Comparison of ENCODE assay signal across 21 mouse cellular contexts in the genomic region with DNA sequence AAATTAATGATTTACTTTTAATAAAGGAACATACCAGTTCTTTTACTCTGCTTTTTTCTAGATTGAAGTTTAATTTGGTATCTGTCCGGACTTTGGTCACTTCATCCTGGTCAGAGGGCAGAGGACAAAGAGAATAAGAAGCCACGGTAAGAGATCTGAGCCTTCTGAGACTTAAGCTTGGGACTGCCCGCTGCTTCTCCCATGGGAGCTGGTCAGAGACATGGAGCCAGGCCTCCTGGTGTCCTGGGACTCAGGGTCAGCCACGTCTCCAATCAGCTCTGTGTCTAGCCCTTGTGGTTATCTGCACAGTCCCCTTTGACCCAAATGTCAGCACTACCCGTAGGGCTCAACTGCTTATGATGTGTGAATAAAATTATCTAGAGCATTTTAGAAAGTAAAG. TPM values are rescaled to one million over a fixed set of nuclear protein-coding genes. Genes with fewer than 3 reads are reported as not detected.
DNase-seq lines count a peak whose midpoint lies in the region; ATAC-seq and TF ChIP-seq lines count a peak whose summit lies in the region.
"Had no signal": no experiment of that assay in that cellular context is flagged by ENCODE, and none has a peak within 500 bp of the region (broad histone marks: within the 10 kb centered on the region; RNA-seq: fewer than 3 reads in every experiment).

No protein-coding gene starts in this region.

- peak; percentile 55 for DNase-seq in adrenal gland, postnatal 14 days
- no peak for DNase-seq in adrenal gland, adult 18-20 months (ENCODE audit: low spot score in 2 of 2)
- DNase-seq in CH12.LX (ENCODE audit: extremely low read depth): peak; percentile 20
- peak; percentile 92 for DNase-seq in kidney, adult 2 months
- DNase-seq in kidney, postnatal 10 days: peak; percentile 47
- DNase-seq in lung, postnatal 4 days: no peak
- DNase-seq in lung, postnatal 14 days: no peak
- DNase-seq: cerebellum, adult 9-11 months; heart, postnatal 10 days; right cerebral cortex, postnatal 14 days; thymus, postnatal 25 days had no signal

- no peak overlapping the region for H3K9ac ChIP-seq in CH12.LX (ENCODE audit: insufficient read depth, low read depth)
- H3K9ac ChIP-seq in forebrain, embryonic 12.5 days: no peak overlapping the region
- H3K9ac ChIP-seq: embryonic facial prominence, embryonic 15.5 days; forebrain, embryonic 15.5 days; limb, embryonic 13.5 days; liver, embryonic 14.5 days; lung, embryonic 15.5 days; midbrain, embryonic 13.5 days; stomach, embryonic 15.5 days had no signal

- peaks cover 17 to 57% of the 10 kb centered on the region in 2 experiments for H3K36me3 ChIP-seq in CH12.LX (replicated peaks in 1 of 2; ENCODE audit: control insufficient read depth in 1 of 2, insufficient read depth in 1 of 2, low read length in 1 of 2)
- H3K36me3 ChIP-seq in kidney, adult 2 months (ENCODE audit: control insufficient read depth, insufficient read depth, low read length): peaks cover 10% of the 10 kb centered on the region
- H3K36me3 ChIP-seq in forebrain, embryonic 12.5 days (replicated peaks): peaks cover 51% of the 10 kb centered on the region

- H3K4me3 ChIP-seq in CH12.LX (replicated peaks in 1 of 3; ENCODE audit: low read depth in 2 of 3, low read length in 2 of 3, poor library complexity in 1 of 3): no peak overlapping the region
- no peak overlapping the region for H3K4me3 ChIP-seq in kidney, adult 2 months (ENCODE audit: insufficient read depth, low read depth, low read length)
- no peak overlapping the region for H3K4me3 ChIP-seq in forebrain, embryonic 12.5 days (replicated peaks)
- H3K4me3 ChIP-seq: embryonic facial prominence, embryonic 15.5 days; forebrain, embryonic 15.5 days; hindbrain, embryonic 10.5 days; limb, embryonic 13.5 days; lung, embryonic 15.5 days; midbrain, embryonic 13.5 days; stomach, embryonic 15.5 days had no signal

- H3K27ac ChIP-seq in CH12.LX (ENCODE audit: insufficient read depth, low read depth): peak overlapping the region; percentile 41
- H3K27ac ChIP-seq in kidney, adult 2 months (ENCODE audit: insufficient read depth, low read depth, low read length): peak overlapping the region; percentile 98
- no peak overlapping the region for H3K27ac ChIP-seq in forebrain, embryonic 12.5 days
- H3K27ac ChIP-seq: embryonic facial prominence, embryonic 15.5 days; forebrain, embryonic 15.5 days; hindbrain, embryonic 10.5 days; limb, embryonic 13.5 days; liver, embryonic 14.5 days; lung, embryonic 15.5 days; midbrain, embryonic 13.5 days; stomach, embryonic 15.5 days had no signal

- no peaks in the 10 kb centered on the region for H3K27me3 ChIP-seq in CH12.LX (replicated peaks)
- no peaks in the 10 kb centered on the region for H3K27me3 ChIP-seq in kidney, adult 2 months (replicated peaks; ENCODE audit: control insufficient read depth, insufficient read depth, low read length)
- H3K27me3 ChIP-seq in forebrain, embryonic 12.5 days: no peaks in the 10 kb centered on the region
- H3K27me3 ChIP-seq: embryonic facial prominence, embryonic 15.5 days; forebrain, embryonic 15.5 days; limb, embryonic 13.5 days; lung, embryonic 15.5 days; midbrain, embryonic 13.5 days; stomach, embryonic 15.5 days had no signal

- H3K9me3 ChIP-seq in CH12.LX (replicated peaks; ENCODE audit: low read length): no peaks in the 10 kb centered on the region
- no peaks in the 10 kb centered on the region for H3K9me3 ChIP-seq in forebrain, embryonic 12.5 days
- H3K9me3 ChIP-seq: embryonic facial prominence, embryonic 15.5 days; forebrain, embryonic 15.5 days; hindbrain, embryonic 10.5 days; limb, embryonic 13.5 days; lung, embryonic 15.5 days; midbrain, embryonic 13.5 days; stomach, embryonic 15.5 days had no signal

- peaks cover 5 to 25% of the 10 kb centered on the region in 2 experiments; a peak in 3 of 4 replicates for H3K4me1 ChIP-seq in CH12.LX (ENCODE audit: control insufficient read depth in 1 of 2, insufficient read depth in 2 of 2)
- peaks cover 25% of the 10 kb centered on the region for H3K4me1 ChIP-seq in kidney, adult 2 months (ENCODE audit: control insufficient read depth, insufficient read depth, low read length)
- no peaks in the 10 kb centered on the region for H3K4me1 ChIP-seq in forebrain, embryonic 12.5 days
- H3K4me1 ChIP-seq: embryonic facial prominence, embryonic 15.5 days; forebrain, embryonic 15.5 days; hindbrain, embryonic 10.5 days; limb, embryonic 13.5 days; lung, embryonic 15.5 days; midbrain, embryonic 13.5 days; stomach, embryonic 15.5 days had no signal

- no peak for TF ChIP-seq RAD21 in CH12.LX (IDR thresholded peaks at IDR 0.05; ENCODE audit: low read depth, low read length)

- TF ChIP-seq POLR2A in CH12.LX (IDR thresholded peaks at IDR 0.05; ENCODE audit: low read depth, low read length): no peak
- TF ChIP-seq POLR2A in kidney, adult 2 months (IDR thresholded peaks at IDR 0.05; ENCODE audit: low read depth, low read length): no peak

- TF ChIP-seq EP300 in CH12.LX (IDR thresholded peaks at IDR 0.05; ENCODE audit: low read length): no peak

- no peak for TF ChIP-seq CTCF in CH12.LX (conservative IDR thresholded peaks at IDR 0.05 in 1 of 2, IDR thresholded peaks at IDR 0.05 in 1 of 2; ENCODE audit: low read depth in 2 of 2, low read length in 2 of 2)
- TF ChIP-seq CTCF in kidney, adult 2 months (conservative IDR thresholded peaks at IDR 0.05; ENCODE audit: insufficient read depth, insufficient read length, low read depth, low read length): no peak

- H3K4me2 ChIP-seq in CH12.LX (ENCODE audit: insufficient read depth, low read depth, poor library complexity, severe bottlenecking): peak overlapping the region; percentile 27; the same call in 1 of the 2 replicates
- H3K4me2 ChIP-seq in forebrain, embryonic 12.5 days: no peak overlapping the region
- H3K4me2 ChIP-seq: embryonic facial prominence, embryonic 15.5 days; forebrain, embryonic 15.5 days; heart, embryonic 11.5 days; limb, embryonic 13.5 days; lung, embryonic 15.5 days; midbrain, embryonic 13.5 days; stomach, embryonic 15.5 days had no signal

- dilution Hi-C loops in CH12.LX (cut with MboI; ENCODE audit: extremely low pct_ligation_motif_present, extremely low pct_unique_long_range_greater_than_20kb, low sequenced_read_pairs): no loop called here

- in situ Hi-C loops in CH12.LX (cut with MboI; ENCODE audit: low pct_ligation_motif_present, low pct_unique_long_range_greater_than_20kb, low sequenced_read_pairs): no loop called here

- WGBS in kidney, adult 2 months: 32% methylated on average over 5 of the region's 5 CpGs
- WGBS in forebrain, embryonic 12.5 days: 80% methylated on average over 5 of the region's 5 CpGs

- no peaks in the 10 kb centered on the region for H3K79me2 ChIP-seq in CH12.LX (replicated peaks; ENCODE audit: control insufficient read depth, extremely low read depth, insufficient read depth, poor library complexity, severe bottlenecking)

- ATAC-seq in forebrain, embryonic 12.5 days (ENCODE audit: low FRiP score): no peak
- ATAC-seq: forebrain, embryonic 15.5 days; midbrain, embryonic 13.5 days had no signal

TF ChIP-seq in CH12.LX, 34 proteins besides CTCF, POLR2A, EP300 and RAD21 (continues in another document):
- TF ChIP-seq HCFC1 (IDR thresholded peaks at IDR 0.05; ENCODE audit: low read depth, low read length): no peak
- TF ChIP-seq ZMIZ1 (IDR thresholded peaks at IDR 0.05; ENCODE audit: low read depth, low read length): no peak
- TF ChIP-seq BHLHE40 (IDR thresholded peaks at IDR 0.05; ENCODE audit: low read depth, low read length): no peak
- no peak for TF ChIP-seq JUN (IDR thresholded peaks at IDR 0.05; ENCODE audit: insufficient read depth, low read depth, low read length)
- no peak for TF ChIP-seq MAZ (IDR thresholded peaks at IDR 0.05; ENCODE audit: low read depth, low read length)
- TF ChIP-seq CHD2 (IDR thresholded peaks at IDR 0.05; ENCODE audit: low read length): no peak
- TF ChIP-seq IRF4 (IDR thresholded peaks at IDR 0.05; ENCODE audit: low read depth, low read length): 0 out of 2 replicates have a peak, but pooled peaks have one; percentile 13
- no peak for TF ChIP-seq MYC (IDR thresholded peaks at IDR 0.05; ENCODE audit: low read depth, low read length)
- TF ChIP-seq MXI1 (IDR thresholded peaks at IDR 0.05; ENCODE audit: low read depth, low read length): no peak
- peak; percentile 54; the same call in 1 of the 2 replicates for TF ChIP-seq MEF2A (IDR thresholded peaks at IDR 0.05; ENCODE audit: borderline replicate concordance, low read depth, low read length)
- TF ChIP-seq USF2 (conservative IDR thresholded peaks at IDR 0.05; ENCODE audit: low read depth, low read length): no peak
- TF ChIP-seq TCF12 (IDR thresholded peaks at IDR 0.05; ENCODE audit: low read depth, low read length): no peak
- TF ChIP-seq UBTF (IDR thresholded peaks at IDR 0.05; ENCODE audit: low read depth, low read length): no peak
- TF ChIP-seq PAX5 (IDR thresholded peaks at IDR 0.05; ENCODE audit: low read length): no peak
- no peak for TF ChIP-seq E2F4 (IDR thresholded peaks at IDR 0.05; ENCODE audit: insufficient replicate concordance, low read depth, low read length)
- TF ChIP-seq GABPA (IDR thresholded peaks at IDR 0.05; ENCODE audit: insufficient replicate concordance, low read depth, low read length): no peak
- TF ChIP-seq SIN3A (IDR thresholded peaks at IDR 0.05; ENCODE audit: low read length): no peak
- TF ChIP-seq MAX (IDR thresholded peaks at IDR 0.05; ENCODE audit: low read length): no peak
- TF ChIP-seq ZKSCAN1 (IDR thresholded peaks at IDR 0.05; ENCODE audit: borderline replicate concordance, low read depth, low read length): no peak
- TF ChIP-seq TBP (conservative IDR thresholded peaks at IDR 0.05; ENCODE audit: low read depth, low read length): no peak
- TF ChIP-seq CHD1 (IDR thresholded peaks at IDR 0.05; ENCODE audit: low read depth, low read length): 0 out of 2 replicates have a peak, but pooled peaks have one; percentile 59
- TF ChIP-seq POLR2AphosphoS2 (IDR thresholded peaks at IDR 0.05; ENCODE audit: low read depth, low read length): no peak
- no peak for TF ChIP-seq MAFK (IDR thresholded peaks at IDR 0.05; ENCODE audit: insufficient replicate concordance, low read length)
- TF ChIP-seq NELFE (IDR thresholded peaks at IDR 0.05; ENCODE audit: low read depth, low read length): no peak
- TF ChIP-seq JUND (conservative IDR thresholded peaks at IDR 0.05; ENCODE audit: low read depth, low read length): no peak
- 0 out of 2 replicates have a peak, but pooled peaks have one; percentile 15 for TF ChIP-seq ETS1 (conservative IDR thresholded peaks at IDR 0.05; ENCODE audit: low read depth, low read length)

RNA-seq across cellular contexts. Expression of gene Mcur1, which starts 11.4 kb away (rescaled TPM):
- total RNA-seq in adrenal gland, postnatal 14 days (2021): 65.5 and 66.1 TPM in 2 replicates
- total RNA-seq in adrenal gland, adult 18-20 months (2021): 10 to 100 TPM; 38.5 to 61.5 TPM
- total RNA-seq in CH12.LX (2012; rRNA removed) (4.7 and 5.7 TPM in 2 replicates), CH12.LX (2014; rRNA removed) (6.3 TPM in 2 replicates)
- polyA plus RNA-seq in CH12.LX (2012; ENCODE audit: insufficient read length, low read depth): 10.8 and 12.5 TPM in 2 replicates
- polyA plus RNA-seq in kidney, adult 2 months (2012; rRNA removed): 87.2 and 91.7 TPM in 2 replicates
- 11.7 and 11.8 TPM in 2 replicates for polyA plus RNA-seq in forebrain, embryonic 12.5 days (2016; fragmentation: Nextera tagmentation; extraction: Ambion mirVana)

Comparison
In these comparisons a context has a peak if more than half of its experiments do, and no peak if none do; other contexts are left out.
1. DNase-seq: peak in adrenal gland, postnatal 14 days (single experiment), CH12.LX (single experiment), kidney, adult 2 months (single experiment) and kidney, postnatal 10 days (single experiment); none in adrenal gland, adult 18-20 months (0 of 2), lung, postnatal 4 days (0 of 2) and lung, postnatal 14 days (single experiment).